Mouse (Mus musculus) midbrain, embryonic 12.5 days (tissue): Measurements from ENCODE around the gene P3h4. TPM values are rescaled to one million over a fixed set of nuclear protein-coding genes. Genes with fewer than 3 reads are reported as not detected.

ENCODE experiments used
- ATAC-seq: fragments of 200-750 bp; cut with Nextera tagmentation; 2 replicates; pipeline ENCODE4 v1.8.0; 2017; ENCODE audit warnings: low read depth, moderate TSS enrichment, moderate library complexity; ENCODE audit not compliant: low FRiP score
- H3K27ac ChIP-seq: fragments of 300-500 bp; sonication (generic); replicated peaks from 2 replicates; pipeline ENCODE4 v1.5.1; 2016; ENCODE audit warnings: mild to moderate bottlenecking
- H3K27me3 ChIP-seq: fragments of 300-500 bp; sonication (generic); 2 replicates; pipeline ENCODE4 v1.6.1; 2016; ENCODE audit warnings: mild to moderate bottlenecking
- H3K36me3 ChIP-seq: fragments of 300-500 bp; sonication (generic); 2 replicates; pipeline ENCODE4 v1.6.1; 2016
- H3K4me1 ChIP-seq: fragments of 300-500 bp; sonication (generic); 2 replicates; pipeline ENCODE4 v1.6.1; 2016
- H3K4me2 ChIP-seq: fragments of 300-500 bp; sonication (generic); replicated peaks from 2 replicates; pipeline ENCODE4 v1.6.1; 2016; ENCODE audit warnings: mild to moderate bottlenecking, moderate library complexity
- H3K4me3 ChIP-seq: fragments of 300-500 bp; sonication (generic); 2 replicates; pipeline ENCODE4 v1.5.1; 2016; ENCODE audit warnings: mild to moderate bottlenecking
- H3K9ac ChIP-seq: fragments of 300-500 bp; sonication (generic); replicated peaks from 2 replicates; pipeline ENCODE4 v1.6.1; 2016; ENCODE audit warnings: mild to moderate bottlenecking, moderate library complexity
- H3K9me3 ChIP-seq: fragments of 300-500 bp; sonication (generic); 2 replicates; pipeline ENCODE4 v1.6.1; 2016; ENCODE audit warnings: mild to moderate bottlenecking
- WGBS: fragments of 180-500 bp; shearing (Covaris S2); methylation state at CpG from one replicate; pipeline ENCODE4 v1.1.7; 2016; 5-methylcytosine and 5-hydroxymethylcytosine counted together
- polyA plus RNA-seq: library from polyadenylated mRNA; unstranded; fragments of >200 nt; fragmentation: Nextera tagmentation; extraction: Ambion mirVana; gene quantifications from 2 replicates; pipeline ENCODE4 v1.2.1, GENCODE M21; 2016

P3h4 gene
- polyA plus RNA-seq, 1 experiment from 2014 or later: 25.4 TPM

- no peak for ATAC-seq
- H3K27ac ChIP-seq: no peak overlapping the region
- no peaks in the 10 kb centered on the region for H3K27me3 ChIP-seq
- H3K36me3 ChIP-seq: peaks cover 19% of the 10 kb centered on the region
- H3K4me2 ChIP-seq: no peak overlapping the region
- peaks cover 6% of the 10 kb centered on the region; the same call in 1 of the 2 replicates for H3K4me1 ChIP-seq
- no peak overlapping the region for H3K4me3 ChIP-seq
- H3K9me3 ChIP-seq: no peaks in the 10 kb centered on the region
- H3K9ac ChIP-seq: no peak overlapping the region
- WGBS: 61% methylated on average over 14 of the region's 14 CpGs
Measured at GRCm38 (mm10) chr11:100387589-100388375, 26.9 kb downstream of the P3h4 start.

DNA sequence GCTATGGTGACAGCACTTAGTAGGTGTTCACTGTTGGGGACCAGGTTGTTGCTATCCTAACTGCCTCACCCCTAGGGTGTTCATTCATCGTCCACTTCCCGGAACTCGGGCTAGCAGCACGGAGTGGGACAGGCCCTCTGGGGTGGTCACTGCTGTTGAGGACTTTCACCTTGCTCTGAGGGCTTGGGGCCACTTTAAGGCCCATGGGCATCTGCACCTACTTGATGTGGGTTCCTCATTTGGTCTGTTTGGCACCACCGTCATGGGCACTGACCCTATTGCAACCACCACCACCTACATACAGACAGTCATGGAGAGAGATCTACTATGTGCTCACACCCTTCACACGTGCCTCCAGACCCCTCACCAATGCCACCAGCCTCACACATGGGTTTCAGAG lies 27.5 kb downstream of the P3h4 start:
- peaks cover 26% of the 10 kb centered on the region for H3K36me3 ChIP-seq
- no peak for ATAC-seq
- H3K4me1 ChIP-seq: peaks cover 6% of the 10 kb centered on the region; the same call in 1 of the 2 replicates
- no peaks in the 10 kb centered on the region for H3K27me3 ChIP-seq
- 91% methylated on average over 6 of the region's 6 CpGs for WGBS
- H3K4me2 ChIP-seq: no peak overlapping the region
- H3K27ac ChIP-seq: no peak overlapping the region
- no peak overlapping the region for H3K9ac ChIP-seq
- H3K4me3 ChIP-seq: no peak overlapping the region
- H3K9me3 ChIP-seq: no peaks in the 10 kb centered on the region

DNA sequence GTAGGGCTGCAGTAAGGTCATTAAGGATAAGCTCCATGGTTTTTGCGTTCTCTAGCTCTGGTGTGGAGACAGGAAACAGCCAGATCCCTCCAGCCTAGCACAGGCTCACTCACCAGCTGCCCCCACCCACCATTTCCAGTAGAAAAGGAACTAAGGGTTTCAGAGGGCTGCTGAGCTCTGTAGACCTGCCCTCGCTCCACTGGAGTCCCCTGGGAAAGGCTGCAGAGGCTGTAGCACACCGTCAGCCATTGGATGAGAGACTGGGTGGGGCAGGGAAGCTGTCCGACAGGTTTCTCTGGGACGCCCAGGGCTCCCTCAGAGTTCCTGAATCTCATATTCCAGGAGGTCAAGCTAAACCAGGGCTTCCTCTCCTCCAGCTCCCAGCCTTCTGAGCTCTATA lies 28.1 kb downstream of the P3h4 start:
- WGBS: 46% methylated on average over 5 of the region's 5 CpGs
- H3K36me3 ChIP-seq: peaks cover 28% of the 10 kb centered on the region
- peaks cover 6% of the 10 kb centered on the region; the same call in 1 of the 2 replicates for H3K4me1 ChIP-seq
- ATAC-seq: no peak
- no peak overlapping the region for H3K4me2 ChIP-seq
- H3K9ac ChIP-seq: no peak overlapping the region
- H3K27me3 ChIP-seq: no peaks in the 10 kb centered on the region
- H3K27ac ChIP-seq: no peak overlapping the region
- no peak overlapping the region for H3K4me3 ChIP-seq
- no peaks in the 10 kb centered on the region for H3K9me3 ChIP-seq

- H3K36me3 ChIP-seq: peaks cover 41% of the 10 kb centered on the region
- peaks cover under 1% of the 10 kb centered on the region; the same call in 1 of the 2 replicates for H3K4me1 ChIP-seq
- H3K4me3 ChIP-seq: no peak overlapping the region
- H3K27ac ChIP-seq: no peak overlapping the region
- no peaks in the 10 kb centered on the region for H3K27me3 ChIP-seq
- H3K9me3 ChIP-seq: no peaks in the 10 kb centered on the region
- ATAC-seq: no peak
- H3K9ac ChIP-seq: no peak overlapping the region
- no peak overlapping the region for H3K4me2 ChIP-seq
- WGBS: 85% methylated on average over 3 of the region's 3 CpGs
Measured at GRCm38 (mm10) chr11:100385016-100385415, 29.6 kb downstream of the P3h4 start.

DNA sequence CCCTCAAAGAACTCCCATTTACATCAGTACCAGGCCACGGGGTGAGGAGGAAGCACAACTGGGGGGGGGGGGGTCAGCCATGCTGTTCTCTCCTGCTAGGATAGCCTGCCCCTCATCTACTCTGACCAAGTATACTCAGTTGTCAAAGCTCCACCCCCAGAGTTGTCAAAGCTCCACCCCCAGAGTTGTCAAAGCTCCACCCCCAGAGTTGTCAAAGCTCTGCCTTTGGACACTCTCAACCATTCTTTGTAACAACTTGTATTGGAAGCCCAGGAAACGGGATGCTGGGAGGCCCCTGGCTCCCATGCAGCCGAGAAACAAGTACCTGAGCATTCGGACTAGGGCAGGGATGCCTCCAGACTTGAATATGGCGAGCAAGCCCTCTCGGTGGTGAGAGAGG lies 32.0 kb downstream of the P3h4 start:
- no peak overlapping the region for H3K4me3 ChIP-seq
- H3K4me1 ChIP-seq: no peaks in the 10 kb centered on the region
- H3K36me3 ChIP-seq: peaks cover 59% of the 10 kb centered on the region
- ATAC-seq: no peak
- no peak overlapping the region for H3K9ac ChIP-seq
- WGBS: 81% methylated on average over 6 of the region's 6 CpGs
- H3K27me3 ChIP-seq: no peaks in the 10 kb centered on the region
- H3K27ac ChIP-seq: no peak overlapping the region
- no peak overlapping the region for H3K4me2 ChIP-seq
- no peaks in the 10 kb centered on the region for H3K9me3 ChIP-seq

DNA sequence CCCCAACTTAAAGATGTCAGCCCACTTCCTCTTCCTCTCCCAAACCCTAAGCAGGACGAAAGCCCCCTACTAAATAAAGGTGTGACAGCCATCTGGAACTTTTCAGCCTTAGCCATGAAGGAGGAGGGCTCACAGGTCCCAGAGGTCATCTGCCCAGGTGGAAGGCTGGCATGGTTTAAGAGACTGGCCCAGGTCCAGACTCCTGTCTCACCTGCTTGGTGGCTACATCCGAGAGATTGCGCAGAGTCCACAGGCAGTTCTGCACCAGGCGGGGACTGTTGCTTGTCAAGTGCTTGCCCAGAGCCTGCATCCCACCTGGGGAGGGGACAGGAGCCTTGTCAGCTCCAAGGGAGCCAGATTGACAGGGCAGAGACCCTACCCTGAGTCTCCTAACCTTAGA lies 35.3 kb downstream of the P3h4 start:
- ATAC-seq: no peak
- H3K36me3 ChIP-seq: peaks cover 61% of the 10 kb centered on the region

DNA sequence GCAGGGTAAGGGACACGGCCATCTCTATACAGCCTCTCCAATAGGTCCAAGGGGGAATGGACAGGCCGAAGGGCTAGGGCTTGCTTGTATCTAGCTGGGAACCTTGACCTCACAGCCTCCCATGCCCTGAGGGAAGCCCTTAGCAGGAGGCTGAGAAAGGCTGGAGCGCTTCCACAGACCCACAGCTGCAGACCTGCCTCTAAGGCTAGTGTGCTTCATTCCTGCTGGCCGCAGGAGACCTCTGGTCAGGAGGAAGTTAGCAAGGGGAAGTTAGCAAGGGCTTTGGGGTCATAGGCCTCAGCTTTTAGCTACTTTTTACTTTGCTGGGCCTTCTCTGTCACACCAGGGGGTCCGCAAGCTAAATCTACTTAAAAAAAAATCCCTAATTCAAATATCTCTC lies 36.2 kb downstream of the P3h4 start:
- ATAC-seq: no peak

More for the DNA sequence above, 35.3 kb downstream of the P3h4 start:
- Histone ChIP-seq H3K4me3 (no peak overlapping the region), H3K27ac (no peak overlapping the region), H3K9me3 (no peaks in the 10 kb centered on the region), H3K9ac (no peak overlapping the region), H3K4me1 (no peaks in the 10 kb centered on the region), H3K27me3 (no peaks in the 10 kb centered on the region), H3K4me2 (no peak overlapping the region)
- 98% methylated on average over 4 of the region's 4 CpGs for WGBS

DNA sequence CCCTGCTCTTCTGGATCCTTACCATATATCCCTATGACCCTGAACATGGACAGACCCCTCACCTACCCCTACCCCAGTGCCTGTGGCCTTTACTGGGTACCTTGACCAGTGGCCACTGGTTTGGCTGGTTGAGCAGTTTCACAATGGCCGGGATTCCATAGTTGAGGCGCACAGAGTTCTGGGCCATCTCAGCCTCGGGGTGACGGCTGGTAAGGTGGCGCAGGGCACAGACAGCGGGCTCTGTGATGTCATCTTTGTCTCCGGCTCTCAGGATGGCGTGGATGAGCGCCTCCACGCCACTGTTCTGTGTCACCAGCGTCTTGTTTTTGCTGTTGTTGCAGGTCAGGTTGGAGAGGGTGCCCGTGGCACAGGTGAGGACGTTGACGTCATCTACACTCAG lies 36.6 kb downstream of the P3h4 start:
- Histone ChIP-seq H3K4me3 (no peak overlapping the region), H3K4me1 (no peaks in the 10 kb centered on the region), H3K9ac (no peak overlapping the region), H3K27me3 (no peaks in the 10 kb centered on the region), H3K9me3 (no peaks in the 10 kb centered on the region), H3K27ac (no peak overlapping the region), H3K36me3 (peaks cover 65% of the 10 kb centered on the region), H3K4me2 (no peak overlapping the region)
- 92% methylated on average over 14 of the region's 14 CpGs for WGBS
- no peak for ATAC-seq

More for the DNA sequence above, 36.2 kb downstream of the P3h4 start:
- H3K36me3 ChIP-seq: peaks cover 65% of the 10 kb centered on the region
- 87% methylated on average over 5 of the region's 5 CpGs for WGBS
- H3K4me1 ChIP-seq: no peaks in the 10 kb centered on the region
- H3K9ac ChIP-seq: no peak overlapping the region
- no peaks in the 10 kb centered on the region for H3K27me3 ChIP-seq
- H3K27ac ChIP-seq: no peak overlapping the region
- H3K9me3 ChIP-seq: no peaks in the 10 kb centered on the region
- no peak overlapping the region for H3K4me2 ChIP-seq
- no peak overlapping the region for H3K4me3 ChIP-seq

- 85% methylated on average over 21 of the region's 21 CpGs for WGBS
- no peak for ATAC-seq
- Histone ChIP-seq H3K27me3 (no peaks in the 10 kb centered on the region), H3K9me3 (no peaks in the 10 kb centered on the region), H3K9ac (no peak overlapping the region), H3K36me3 (peaks cover 55% of the 10 kb centered on the region), H3K4me2 (no peak overlapping the region), H3K4me3 (no peak overlapping the region), H3K27ac (no peak overlapping the region), H3K4me1 (peaks cover 4% of the 10 kb centered on the region; the same call in 1 of the 2 replicates)
Measured at GRCm38 (mm10) chr11:100376746-100377389, 37.8 kb downstream of the P3h4 start.

DNA sequence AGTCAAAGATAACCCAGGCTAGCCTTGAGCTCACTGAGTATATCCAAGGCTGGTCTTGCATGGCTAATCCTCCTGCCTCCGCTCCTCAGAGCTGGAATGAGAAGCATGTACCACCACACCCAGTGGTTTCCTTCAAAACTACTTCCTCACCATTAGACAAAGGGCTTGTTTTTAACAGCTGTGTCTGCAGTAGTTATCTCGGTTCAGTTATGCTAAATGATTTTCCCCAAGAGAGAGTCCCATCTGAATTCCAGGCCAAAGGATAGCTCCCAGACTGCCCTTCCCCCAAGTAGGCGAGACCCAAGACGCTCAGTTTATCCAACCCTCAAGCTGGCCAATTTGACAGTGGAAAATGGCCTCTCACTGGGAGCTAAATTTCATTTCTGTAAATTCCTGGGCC lies 38.6 kb downstream of the P3h4 start:
- H3K36me3 ChIP-seq: peaks cover 51% of the 10 kb centered on the region
- no peak for ATAC-seq

DNA sequence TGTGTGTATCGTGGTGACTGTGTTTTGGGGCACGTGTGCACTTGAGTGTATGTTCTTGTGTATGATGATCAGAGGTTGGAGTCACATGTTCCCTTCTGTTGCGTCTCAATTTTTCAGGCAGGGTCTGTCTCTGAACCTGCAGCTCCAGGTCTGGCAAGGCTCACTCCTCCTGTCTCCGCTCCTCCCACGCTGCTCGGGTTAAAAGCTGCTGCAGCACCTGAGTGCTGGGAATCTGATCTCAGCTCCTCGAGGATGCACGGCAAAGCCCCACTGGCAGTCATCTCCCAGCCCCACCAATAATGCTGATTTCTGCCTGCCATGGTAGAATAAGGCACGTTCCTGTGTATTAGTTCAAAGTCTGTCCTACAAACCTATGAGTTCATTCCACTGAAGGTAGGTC lies 39.5 kb downstream of the P3h4 start:
- Histone ChIP-seq H3K4me2 (no peak overlapping the region), H3K36me3 (peaks cover 42% of the 10 kb centered on the region), H3K4me1 (peaks cover 5% of the 10 kb centered on the region; the same call in 1 of the 2 replicates), H3K4me3 (no peak overlapping the region), H3K9me3 (no peaks in the 10 kb centered on the region), H3K27ac (no peak overlapping the region), H3K27me3 (no peaks in the 10 kb centered on the region), H3K9ac (no peak overlapping the region)
- 90% methylated on average over 9 of the region's 9 CpGs for whole genome bisulfite sequencing
- ATAC-seq: no peak

More for the DNA sequence above, 38.6 kb downstream of the P3h4 start:
- H3K9me3 ChIP-seq: no peaks in the 10 kb centered on the region
- H3K4me3 ChIP-seq: no peak overlapping the region
- H3K27me3 ChIP-seq: no peaks in the 10 kb centered on the region
- no peak overlapping the region for H3K27ac ChIP-seq
- peaks cover 5% of the 10 kb centered on the region; the same call in 1 of the 2 replicates for H3K4me1 ChIP-seq
- H3K9ac ChIP-seq: no peak overlapping the region
- no peak overlapping the region for H3K4me2 ChIP-seq
- 83% methylated on average over 4 of the region's 4 CpGs for WGBS

DNA sequence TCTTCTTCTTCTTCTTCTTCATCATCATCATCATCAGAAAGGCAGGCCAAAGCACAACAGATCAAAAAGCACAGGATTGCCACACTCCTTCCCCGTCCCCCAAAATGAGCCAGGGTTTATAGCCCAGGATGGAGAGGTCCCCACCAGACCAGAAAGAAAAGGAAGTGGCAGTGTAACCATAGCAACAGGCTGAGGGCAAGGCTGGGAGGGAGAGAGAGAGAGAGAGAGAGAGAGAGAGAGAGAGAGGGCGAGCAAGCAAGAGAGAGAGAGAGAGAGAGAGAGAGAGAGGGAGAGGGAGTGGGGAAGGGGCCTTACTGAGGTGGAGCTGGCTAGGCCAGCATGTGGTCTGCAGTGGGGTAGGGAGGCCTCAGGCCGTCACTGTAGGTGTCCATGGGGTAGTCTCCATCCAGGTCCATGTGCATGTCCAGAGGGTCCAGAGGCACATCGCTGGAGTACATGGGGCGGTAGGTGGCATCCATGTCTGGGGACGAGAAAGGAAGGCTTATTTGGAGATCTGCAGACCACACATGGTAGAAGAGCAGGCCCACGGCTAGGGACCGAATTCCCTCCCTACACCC lies 42.6 kb downstream of the P3h4 start:
- ATAC-seq: no peak; the same call in 1 of the 2 replicates
- Histone ChIP-seq H3K27ac (no peak overlapping the region), H3K4me1 (peaks cover 5% of the 10 kb centered on the region; the same call in 1 of the 2 replicates), H3K36me3 (peaks cover 21% of the 10 kb centered on the region), H3K9ac (no peak overlapping the region), H3K27me3 (no peaks in the 10 kb centered on the region), H3K4me3 (no peak overlapping the region), H3K9me3 (no peaks in the 10 kb centered on the region), H3K4me2 (no peak overlapping the region)
- WGBS: 73% methylated on average over 7 of the region's 8 CpGs
